Mouse (Mus musculus): Measurements from ENCODE around the gene Zfp819. TPM values are rescaled to one million over a fixed set of nuclear protein-coding genes. Genes with fewer than 3 reads are reported as not detected.

Zfp819 gene
- polyA plus RNA-seq (2012; rRNA removed) = 0.02 TPM in 1 of 2 replicates, not detected in the other

GRCm38 (mm10) chr7:43606896-43607742, at the start of gene Zfp819:
TSS of gene Zfp819 (plus strand) at chr7:43607169.

GRCm38 (mm10) chr7:43562006-43562633, 44.8 kb upstream of the Zfp819 start, which contains the start of gene Zfp658:
TSS of gene Zfp658 (plus strand) at chr7:43562256.

GRCm38 (mm10) chr7:43579440-43580171, 27.4 kb upstream of the Zfp819 start, which contains the start of gene Zfp719:
TSS of gene Zfp719 (plus strand) at chr7:43579610.

GRCm38 (mm10) chr7:43634500-43634899, 27.5 kb downstream of the Zfp819 start, which contains the start of gene Ceacam18:
TSS of gene Ceacam18 (plus strand) at chr7:43634707.

GRCm38 (mm10) chr7:43660002-43660401, 53.0 kb downstream of the Zfp819 start, which contains the start of gene Siglece:
TSS of gene Siglece (minus strand) at chr7:43660161.

Other genes starting within 250 kb of the Zfp819 start
- 5.8 and 6.3 TPM in 2 replicates for gene Siglecg, start 199.0 kb upstream of the Zfp819 start, polyA plus RNA-seq (2012; rRNA removed)
- 0.06 and 0.07 TPM in 2 replicates for gene Lim2, start 179.5 kb upstream of the Zfp819 start, polyA plus RNA-seq (2012; rRNA removed)
- 6.7 and 6.9 TPM in 2 replicates for gene Nkg7, start 170.1 kb upstream of the Zfp819 start, polyA plus RNA-seq (2012; rRNA removed)
- 0.56 and 1.4 TPM in 2 replicates for gene Cldnd2, start 166.4 kb upstream of the Zfp819 start, polyA plus RNA-seq (2012; rRNA removed)
- 327 and 343 TPM in 2 replicates for gene Etfb, start 163.1 kb upstream of the Zfp819 start, polyA plus RNA-seq (2012; rRNA removed)
- gene Gm45233, start 163.0 kb upstream of the Zfp819 start, polyA plus RNA-seq (2012; rRNA removed) = 0.08 and 0.30 TPM in 2 replicates
- gene Vsig10l, start 144.0 kb upstream of the Zfp819 start, polyA plus RNA-seq (2012; rRNA removed) = 0.81 and 0.91 TPM in 2 replicates
- 0.01 and 0.03 TPM in 2 replicates for gene Iglon5, start 117.1 kb upstream of the Zfp819 start, polyA plus RNA-seq (2012; rRNA removed)
- gene 4931406B18Rik, start 101.2 kb upstream of the Zfp819 start, polyA plus RNA-seq (2012; rRNA removed) = not detected in 2 replicates
- gene Cd33, start 62.7 kb upstream of the Zfp819 start, polyA plus RNA-seq (2012; rRNA removed) = 9.2 and 11.9 TPM in 2 replicates
- 0.45 and 0.46 TPM in 2 replicates for gene Zfp658, start 44.9 kb upstream of the Zfp819 start, polyA plus RNA-seq (2012; rRNA removed)
- gene Zfp719, start 27.6 kb upstream of the Zfp819 start, polyA plus RNA-seq (2012; rRNA removed) = 1.0 and 1.1 TPM in 2 replicates
- gene Ceacam18, start 27.5 kb downstream of the Zfp819 start, polyA plus RNA-seq (2012; rRNA removed) = 0.02 TPM in 1 of 2 replicates, not detected in the other
- 5.9 and 8.5 TPM in 2 replicates for gene Siglece, start 53.0 kb downstream of the Zfp819 start, polyA plus RNA-seq (2012; rRNA removed)
- gene Ctu1, start 64.8 kb downstream of the Zfp819 start, polyA plus RNA-seq (2012; rRNA removed) = 2.6 and 2.8 TPM in 2 replicates
- gene Klk14, start 83.2 kb downstream of the Zfp819 start, polyA plus RNA-seq (2012; rRNA removed) = 0.02 TPM in 1 of 2 replicates, not detected in the other
- not detected in 2 replicates for gene Klk13, start 105.4 kb downstream of the Zfp819 start, polyA plus RNA-seq (2012; rRNA removed)
- gene Klk12, start 161.7 kb downstream of the Zfp819 start, polyA plus RNA-seq (2012; rRNA removed) = not detected in 2 replicates
- not detected in 2 replicates for gene Klk11, start 167.4 kb downstream of the Zfp819 start, polyA plus RNA-seq (2012; rRNA removed)
- gene Klk10, start 173.9 kb downstream of the Zfp819 start, polyA plus RNA-seq (2012; rRNA removed) = 0.02 and 0.07 TPM in 2 replicates
- gene Klk9, start 184.7 kb downstream of the Zfp819 start, polyA plus RNA-seq (2012; rRNA removed) = not detected in 2 replicates
- 3.3 and 3.8 TPM in 2 replicates for gene Klk8, start 190.4 kb downstream of the Zfp819 start, polyA plus RNA-seq (2012; rRNA removed)
- gene Klk7, start 204.1 kb downstream of the Zfp819 start, polyA plus RNA-seq (2012; rRNA removed) = not detected in 2 replicates
- gene Klk6, start 217.3 kb downstream of the Zfp819 start, polyA plus RNA-seq (2012; rRNA removed) = not detected in 2 replicates
- not detected in 2 replicates for gene Klk5, start 234.8 kb downstream of the Zfp819 start, polyA plus RNA-seq (2012; rRNA removed)

All from liver, embryonic 18 days (tissue).